Mouse (Mus musculus): ENCODE measurements around the gene Lman2. TPM values are rescaled to one million over a fixed set of nuclear protein-coding genes. Genes with fewer than 3 reads are reported as not detected.

The Lman2 gene
- polyA plus RNA-seq, 1 experiment = 38.5 TPM

DNA sequence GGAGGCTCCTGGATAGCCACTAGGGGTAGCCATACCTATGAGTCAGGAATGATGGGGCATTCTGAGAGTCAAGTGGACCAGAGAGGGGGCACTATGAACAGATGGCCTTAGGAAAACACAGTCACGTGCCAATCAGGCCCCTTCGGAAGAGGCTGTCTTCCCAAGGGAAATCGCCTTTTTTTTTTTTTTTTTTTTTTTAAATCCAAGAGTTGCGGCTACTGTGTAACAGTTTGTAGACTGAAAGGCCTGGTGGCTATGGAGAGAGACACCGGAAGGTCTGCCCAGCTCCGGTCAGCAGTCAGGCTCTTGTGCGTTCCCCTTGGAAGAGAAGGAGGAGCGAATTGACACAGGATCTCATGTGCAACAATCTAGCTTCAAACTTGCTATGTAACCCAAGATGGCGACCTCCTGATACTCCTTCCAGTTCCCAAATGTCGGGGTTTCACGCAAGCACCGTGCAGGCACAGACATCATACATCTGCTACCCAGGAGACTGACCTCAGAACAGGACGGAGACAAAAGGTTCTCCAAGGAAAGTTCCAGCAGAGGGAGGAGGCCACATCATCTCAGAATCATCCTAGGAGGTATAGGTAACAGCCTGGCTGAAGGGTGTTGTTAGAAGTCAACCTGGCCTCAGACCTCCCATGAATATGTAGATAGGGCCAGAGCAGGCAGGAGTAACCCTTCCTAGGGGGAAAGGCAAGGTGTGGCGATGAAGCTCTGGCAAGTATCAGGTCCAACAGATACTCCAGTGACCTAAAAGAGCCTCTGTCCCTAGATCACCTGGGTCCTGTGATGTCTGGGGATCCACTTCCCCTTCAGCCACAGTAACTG, 31.8 kb downstream of the Lman2 start:
- H3K27ac ChIP-seq (ENCODE audit: insufficient read depth, low read length) = peak overlapping the region; percentile 89
- H3K9ac ChIP-seq (ENCODE audit: low read depth, poor library complexity, severe bottlenecking) = peak overlapping the region; percentile 86
- H3K9me3 ChIP-seq (replicated peaks; ENCODE audit: control insufficient read depth, insufficient read depth, low read length, poor library complexity, severe bottlenecking) = no peaks in the 10 kb centered on the region
- H3K36me3 ChIP-seq (ENCODE audit: control insufficient read depth, insufficient read depth, low read length, poor library complexity, severe bottlenecking) = 0 out of 2 replicates have a peak, but pooled peaks cover 3% of the 10 kb centered on the region
- peaks cover 9% of the 10 kb centered on the region for H3K4me1 ChIP-seq (ENCODE audit: control insufficient read depth, insufficient read depth, low read length)
- H3K4me3 ChIP-seq (ENCODE audit: low read depth, low read length) = peak overlapping the region; percentile 84
- H3K27me3 ChIP-seq (ENCODE audit: control insufficient read depth, insufficient read depth, low read length, poor library complexity, severe bottlenecking) = no peaks in the 10 kb centered on the region
- TF ChIP-seq CTCF (IDR thresholded peaks at IDR 0.05; ENCODE audit: low read depth, low read length) = peak; percentile 46
- TF ChIP-seq POLR2A (IDR thresholded peaks at IDR 0.05; ENCODE audit: insufficient read depth, low read length) = no peak

DNA sequence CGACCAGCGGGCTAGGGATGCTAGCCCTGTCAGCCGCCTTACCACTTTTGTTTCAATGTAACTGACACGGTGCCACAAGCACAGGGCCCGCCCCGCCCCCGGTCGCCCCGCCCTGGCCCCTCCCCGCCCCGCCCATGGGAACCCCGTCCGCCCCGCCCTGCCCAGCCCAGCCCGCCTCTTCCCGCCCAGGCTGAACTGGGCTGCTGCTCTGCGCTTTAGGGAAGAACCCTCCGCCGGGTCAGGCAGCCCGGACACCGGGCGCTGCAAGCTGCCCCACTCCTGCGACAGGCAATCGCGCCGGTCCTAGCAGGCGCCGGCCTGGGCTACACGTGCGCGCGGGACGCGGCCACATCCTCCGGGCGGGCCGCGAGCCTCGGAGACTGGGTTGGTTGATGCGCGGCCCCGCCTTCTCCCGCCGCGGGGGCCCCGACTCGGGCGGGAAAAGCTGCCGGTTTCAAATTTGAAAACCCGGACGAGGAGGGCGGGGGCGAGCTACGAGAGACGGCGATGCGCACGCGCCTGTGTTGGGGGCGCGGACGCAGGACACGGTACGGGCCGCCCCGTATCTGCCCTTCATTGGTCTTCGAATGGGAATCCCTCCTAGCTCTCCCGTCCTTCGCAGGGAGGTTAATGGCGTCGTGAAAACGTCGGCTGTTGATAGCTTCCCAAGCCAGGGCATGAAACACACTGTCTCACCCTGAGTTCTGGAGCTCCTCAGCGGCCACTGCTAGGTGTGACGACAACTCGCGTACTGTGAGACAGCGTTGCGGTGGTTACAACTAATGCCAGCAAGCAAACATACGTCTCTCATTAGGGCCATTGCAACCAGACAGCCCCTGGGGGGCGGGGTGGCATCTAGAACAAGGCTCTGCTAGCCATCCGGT, 32.7 kb downstream of the Lman2 start, which contains the start of gene Mxd3:
Gene Mxd3 (minus strand): TSS at position 141 of the 884 bp plus-strand sequence.
- no peaks in the 10 kb centered on the region for H3K27me3 ChIP-seq (ENCODE audit: control insufficient read depth, insufficient read depth, low read length, poor library complexity, severe bottlenecking)
- H3K4me3 ChIP-seq (ENCODE audit: low read depth, low read length) = peak within 1 kb of the TSS; percentile 84
- H3K4me1 ChIP-seq (ENCODE audit: control insufficient read depth, insufficient read depth, low read length) = peaks cover 9% of the 10 kb centered on the region
- H3K36me3 ChIP-seq (ENCODE audit: control insufficient read depth, insufficient read depth, low read length, poor library complexity, severe bottlenecking) = peaks cover 6% of the 10 kb centered on the region; the same call in 1 of the 2 replicates
- H3K9me3 ChIP-seq (replicated peaks; ENCODE audit: control insufficient read depth, insufficient read depth, low read length, poor library complexity, severe bottlenecking) = no peaks in the 10 kb centered on the region
- H3K27ac ChIP-seq (ENCODE audit: insufficient read depth, low read length) = peak within 1 kb of the TSS; percentile 89
- TF ChIP-seq POLR2A (IDR thresholded peaks at IDR 0.05; ENCODE audit: insufficient read depth, low read length) (peak; percentile 16), CTCF (IDR thresholded peaks at IDR 0.05; ENCODE audit: low read depth, low read length) (no peak), EP300 (IDR thresholded peaks at IDR 0.05; ENCODE audit: insufficient read depth, low read depth, low read length) (0 out of 2 replicates have a peak, but pooled peaks have one; percentile 2)
- H3K9ac ChIP-seq (ENCODE audit: low read depth, poor library complexity, severe bottlenecking) = peak within 1 kb of the TSS; percentile 86

DNA sequence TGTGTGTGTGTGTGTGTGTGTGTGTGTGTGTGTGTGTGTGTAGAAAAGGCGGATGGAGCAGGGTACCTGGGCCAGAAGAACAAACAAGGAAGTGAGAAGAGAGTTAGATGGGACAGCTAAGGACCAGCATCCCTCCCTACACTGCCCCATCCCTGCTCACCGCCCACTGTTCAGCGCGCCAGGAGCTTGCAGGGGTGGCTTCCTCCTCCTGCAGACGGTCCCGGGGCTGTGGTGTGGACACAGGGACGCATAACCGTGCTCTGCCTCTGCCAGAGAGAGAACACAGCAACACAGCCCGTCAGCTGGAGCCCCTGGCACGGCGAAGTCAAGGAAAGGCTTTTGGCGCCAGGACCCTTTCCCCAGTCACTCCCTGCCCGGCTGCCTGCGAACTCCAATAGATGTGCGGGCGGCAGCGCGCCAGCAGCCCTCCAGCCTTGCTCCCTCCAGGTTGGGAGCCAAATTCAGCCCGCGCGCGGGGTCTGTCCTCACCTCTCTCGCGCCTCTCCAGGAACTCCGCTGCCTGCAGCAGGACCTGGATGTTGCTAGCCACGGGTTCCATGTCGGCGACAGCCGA, 33.4 kb downstream of the Lman2 start:
- peaks cover 9% of the 10 kb centered on the region for H3K4me1 ChIP-seq (ENCODE audit: control insufficient read depth, insufficient read depth, low read length)
- peak overlapping the region; percentile 70 for H3K4me3 ChIP-seq (ENCODE audit: low read depth, low read length)
- no peak overlapping the region for H3K27ac ChIP-seq (ENCODE audit: insufficient read depth, low read length)
- H3K9me3 ChIP-seq (replicated peaks; ENCODE audit: control insufficient read depth, insufficient read depth, low read length, poor library complexity, severe bottlenecking) = no peaks in the 10 kb centered on the region
- H3K9ac ChIP-seq (ENCODE audit: low read depth, poor library complexity, severe bottlenecking) = peak overlapping the region; percentile 86
- TF ChIP-seq CTCF (IDR thresholded peaks at IDR 0.05; ENCODE audit: low read depth, low read length) (no peak), POLR2A (IDR thresholded peaks at IDR 0.05; ENCODE audit: insufficient read depth, low read length) (no peak), EP300 (IDR thresholded peaks at IDR 0.05; ENCODE audit: insufficient read depth, low read depth, low read length) (no peak)
- H3K27me3 ChIP-seq (ENCODE audit: control insufficient read depth, insufficient read depth, low read length, poor library complexity, severe bottlenecking) = no peaks in the 10 kb centered on the region
- peaks cover 6% of the 10 kb centered on the region; the same call in 1 of the 2 replicates for H3K36me3 ChIP-seq (ENCODE audit: control insufficient read depth, insufficient read depth, low read length, poor library complexity, severe bottlenecking)

DNA sequence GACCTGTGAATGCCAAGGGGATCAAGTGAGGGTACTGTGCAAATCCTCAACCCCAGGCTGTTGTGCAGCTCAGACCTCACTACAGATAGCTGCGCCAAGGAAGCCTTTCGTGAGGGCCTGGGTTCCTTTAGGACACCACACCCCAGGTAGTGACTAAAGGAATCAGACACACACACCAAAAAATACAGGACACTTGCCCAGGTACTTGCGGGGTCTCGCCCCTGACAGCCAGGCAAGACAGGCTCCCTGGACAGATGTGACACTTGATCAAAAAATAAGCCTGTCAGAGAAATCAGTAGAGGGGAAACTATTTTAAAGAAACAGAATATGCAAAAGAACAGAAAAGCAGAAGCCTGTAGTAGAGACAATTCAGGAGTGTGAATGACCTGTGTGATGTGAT, 33.9 kb downstream of the Lman2 start:
- H3K9ac ChIP-seq (ENCODE audit: low read depth, poor library complexity, severe bottlenecking) = no peak overlapping the region
- peaks cover 11% of the 10 kb centered on the region; the same call in 1 of the 2 replicates for H3K36me3 ChIP-seq (ENCODE audit: control insufficient read depth, insufficient read depth, low read length, poor library complexity, severe bottlenecking)
- H3K27me3 ChIP-seq (ENCODE audit: control insufficient read depth, insufficient read depth, low read length, poor library complexity, severe bottlenecking) = no peaks in the 10 kb centered on the region
- peak overlapping the region; percentile 70; the same call in 1 of the 2 replicates for H3K4me3 ChIP-seq (ENCODE audit: low read depth, low read length)
- H3K9me3 ChIP-seq (replicated peaks; ENCODE audit: control insufficient read depth, insufficient read depth, low read length, poor library complexity, severe bottlenecking) = no peaks in the 10 kb centered on the region
- no peak overlapping the region for H3K27ac ChIP-seq (ENCODE audit: insufficient read depth, low read length)
- TF ChIP-seq CTCF (IDR thresholded peaks at IDR 0.05; ENCODE audit: low read depth, low read length) (no peak), EP300 (IDR thresholded peaks at IDR 0.05; ENCODE audit: insufficient read depth, low read depth, low read length) (no peak), POLR2A (IDR thresholded peaks at IDR 0.05; ENCODE audit: insufficient read depth, low read length) (no peak)
- H3K4me1 ChIP-seq (ENCODE audit: control insufficient read depth, insufficient read depth, low read length) = peaks cover 9% of the 10 kb centered on the region

DNA sequence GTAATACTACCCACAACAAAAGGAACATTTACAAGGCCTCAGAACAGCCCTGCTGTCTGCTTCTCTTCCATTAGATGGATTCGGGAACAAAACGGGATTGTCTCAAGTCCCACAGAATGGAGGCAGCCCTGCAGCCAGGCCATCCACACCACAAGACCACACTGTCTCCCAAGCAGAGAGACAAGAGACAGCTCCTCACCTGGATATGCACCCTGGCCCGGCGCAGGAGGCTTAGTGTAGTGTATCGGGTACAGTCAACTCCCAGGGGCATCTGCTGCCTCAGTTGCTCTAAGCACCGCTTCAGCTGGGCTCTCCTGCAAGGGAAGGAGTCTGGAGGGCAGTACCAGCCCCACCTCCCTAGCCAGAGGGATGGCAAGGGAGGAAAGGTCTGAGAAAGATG, 34.4 kb downstream of the Lman2 start:
- peaks cover 15% of the 10 kb centered on the region for H3K36me3 ChIP-seq (ENCODE audit: control insufficient read depth, insufficient read depth, low read length, poor library complexity, severe bottlenecking)
- TF ChIP-seq POLR2A (IDR thresholded peaks at IDR 0.05; ENCODE audit: insufficient read depth, low read length) = no peak
- TF ChIP-seq EP300 (IDR thresholded peaks at IDR 0.05; ENCODE audit: insufficient read depth, low read depth, low read length) = no peak
- TF ChIP-seq CTCF (IDR thresholded peaks at IDR 0.05; ENCODE audit: low read depth, low read length) = no peak
- H3K9me3 ChIP-seq (replicated peaks; ENCODE audit: control insufficient read depth, insufficient read depth, low read length, poor library complexity, severe bottlenecking) = no peaks in the 10 kb centered on the region
- H3K4me3 ChIP-seq (ENCODE audit: low read depth, low read length) = no peak overlapping the region
- H3K27me3 ChIP-seq (ENCODE audit: control insufficient read depth, insufficient read depth, low read length, poor library complexity, severe bottlenecking) = no peaks in the 10 kb centered on the region
- H3K4me1 ChIP-seq (ENCODE audit: control insufficient read depth, insufficient read depth, low read length) = peaks cover 9% of the 10 kb centered on the region
- no peak overlapping the region for H3K9ac ChIP-seq (ENCODE audit: low read depth, poor library complexity, severe bottlenecking)
- no peak overlapping the region for H3K27ac ChIP-seq (ENCODE audit: insufficient read depth, low read length)
